Mouse (Mus musculus): ENCODE results near the gene Gm9857.

Gm9857 gene

DNA sequence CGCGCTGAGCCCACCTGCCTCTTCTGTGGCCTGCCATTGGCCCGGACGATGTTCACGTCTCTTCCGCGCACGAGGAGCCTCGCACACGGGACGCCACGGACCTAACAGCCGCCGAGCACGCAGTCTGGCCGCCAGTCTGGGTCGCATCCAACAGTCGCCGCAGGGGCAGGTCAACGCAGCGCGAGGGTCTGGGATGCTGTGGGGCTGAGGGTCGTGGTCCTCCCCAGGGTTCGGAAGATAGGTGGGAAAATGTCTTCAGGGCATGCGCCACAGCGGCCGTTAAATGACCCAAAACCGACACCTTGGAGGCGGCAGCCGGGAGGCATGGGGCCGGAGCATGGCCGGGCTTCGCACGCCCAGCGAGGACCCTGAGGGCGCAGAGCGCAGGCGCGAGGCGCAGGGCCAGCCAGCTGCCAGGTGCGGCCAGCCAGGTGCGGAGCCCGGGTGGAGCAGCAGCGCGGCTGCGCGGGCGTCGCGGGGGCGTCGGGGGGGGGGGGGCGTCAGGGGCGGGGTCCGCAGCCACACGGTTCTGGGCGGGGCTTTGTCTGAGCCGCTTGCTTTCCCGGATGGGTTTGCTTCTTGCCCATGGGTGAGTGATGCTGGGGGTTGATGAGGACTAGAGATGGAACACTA is at the start of gene Gm9857:
Gm9857 (minus strand) TSS at position 445 of the 633 bp plus-strand sequence.
- peak; percentile 34 for DNase-seq (ENCODE audit: extremely low spot score, low spot score)

GRCm38 (mm10) chr3:108987009-108987659 is 46.9 kb upstream of the Gm9857 start:
- DNase-seq (ENCODE audit: extremely low spot score, low spot score) = no peak

GRCm38 (mm10) chr3:108986534-108986933 is 46.3 kb upstream of the Gm9857 start:
- no peak for DNase-seq (ENCODE audit: extremely low spot score, low spot score)

DNA sequence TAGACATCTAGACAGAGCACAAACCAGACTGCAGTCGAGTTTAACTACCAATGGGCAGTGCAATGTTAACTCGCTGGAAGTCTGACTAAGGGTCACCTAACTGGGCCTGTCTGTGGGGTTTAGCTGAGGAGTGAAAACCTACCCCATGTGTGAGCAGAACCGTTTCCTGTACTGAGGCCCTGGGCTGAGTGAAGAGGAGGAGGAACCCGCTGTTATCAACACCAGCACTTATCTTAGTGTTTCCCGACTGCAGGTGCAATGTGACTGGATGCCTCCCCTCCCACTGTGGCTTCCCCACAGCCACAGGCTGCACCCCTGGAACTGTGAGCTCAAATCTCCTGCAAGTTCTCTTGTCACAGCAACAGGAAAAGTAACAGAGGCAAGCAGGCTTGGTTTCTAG is 43.7 kb upstream of the Gm9857 start:
- no peak for DNase-seq (ENCODE audit: extremely low spot score, low spot score)

DNA sequence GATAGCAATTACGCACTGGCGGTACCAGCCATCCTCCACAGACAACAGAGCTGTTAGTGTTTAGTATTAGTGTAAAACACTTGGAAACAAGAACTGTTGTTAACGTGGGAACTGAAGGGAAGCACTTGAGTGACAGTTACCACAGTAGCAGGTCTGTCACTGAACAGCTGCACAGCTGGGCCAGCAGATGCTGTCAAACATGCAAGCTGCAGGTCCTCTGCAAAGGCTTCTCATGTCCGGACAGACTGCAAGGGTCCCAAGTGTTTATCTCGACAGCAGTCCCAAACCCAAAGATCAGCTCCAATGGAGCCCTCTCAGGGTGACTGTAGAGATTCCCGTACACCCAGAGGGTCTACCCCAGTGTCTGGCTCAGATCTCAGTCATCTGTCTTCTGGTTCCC is 41.7 kb upstream of the Gm9857 start:
- no peak for DNase-seq (ENCODE audit: extremely low spot score, low spot score)

DNA sequence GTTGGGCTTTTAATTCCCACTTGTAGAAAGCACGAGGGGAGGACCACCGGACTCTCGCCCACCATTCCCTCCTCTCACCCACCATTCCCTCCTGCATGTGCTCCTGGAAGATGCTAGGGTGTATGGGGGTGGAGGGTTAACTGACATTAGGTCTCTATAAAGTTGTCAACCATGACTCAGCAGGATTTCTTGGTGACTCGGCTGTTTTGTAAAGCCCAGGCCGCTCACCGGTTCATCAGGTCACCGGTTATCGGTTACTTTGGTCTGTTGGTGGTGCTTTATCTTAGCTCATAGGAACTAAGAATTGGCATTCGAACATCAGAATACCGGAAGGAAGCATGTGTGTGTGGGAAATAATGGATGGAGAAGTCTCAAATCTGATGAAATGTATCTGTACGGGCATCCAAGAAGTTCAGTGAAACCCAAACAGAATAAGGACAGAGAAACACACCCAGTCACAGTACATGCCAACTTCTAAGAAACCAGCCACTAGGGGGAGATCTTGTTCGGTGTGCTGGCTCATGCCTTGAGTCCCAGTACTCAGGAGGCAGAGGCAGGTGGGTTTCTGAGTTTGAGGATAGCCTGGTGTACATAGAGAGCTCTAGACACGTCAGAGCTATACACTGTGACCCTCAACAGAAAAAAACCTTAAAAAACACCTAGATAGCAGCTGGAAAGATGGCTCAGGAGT is 37.2 kb upstream of the Gm9857 start:
- no peak for DNase-seq (ENCODE audit: extremely low spot score, low spot score)

DNA sequence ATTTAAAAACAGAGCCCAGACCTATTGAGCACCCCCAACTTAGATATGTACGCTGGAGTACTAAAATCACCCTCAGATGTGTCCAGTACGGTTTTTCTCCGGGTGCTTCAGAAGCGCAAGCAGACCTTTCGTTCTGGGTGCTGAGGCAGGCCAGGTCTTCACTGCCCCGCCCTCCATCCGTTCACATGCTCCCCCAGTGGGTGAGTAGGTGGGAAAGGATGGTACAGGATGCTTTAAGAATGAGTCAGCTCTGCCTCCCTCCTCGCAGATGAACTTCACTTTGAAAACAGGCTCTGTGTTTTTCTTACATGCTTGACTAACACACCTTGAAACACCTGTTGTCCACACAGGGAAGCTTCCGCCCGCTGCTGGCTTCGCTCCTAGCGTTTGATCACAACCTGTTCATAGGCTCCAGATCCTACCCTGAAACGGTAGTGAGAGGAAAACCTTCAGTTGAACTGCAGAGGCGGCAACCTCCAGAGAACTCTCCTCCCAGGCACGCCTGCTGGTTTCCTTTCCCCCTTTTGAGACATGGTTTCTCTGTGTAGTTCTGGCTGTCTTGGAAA is 34.8 kb upstream of the Gm9857 start:
- no peak for DNase-seq (ENCODE audit: extremely low spot score, low spot score)

- no peak for DNase-seq (ENCODE audit: extremely low spot score, low spot score)
These were observed 33.9 kb upstream of the Gm9857 start for GRCm38 (mm10) chr3:108973980-108974660.

GRCm38 (mm10) chr3:108966051-108966450 is 25.8 kb upstream of the Gm9857 start:
- no peak for DNase-seq (ENCODE audit: extremely low spot score, low spot score)

GRCm38 (mm10) chr3:108964361-108965044 is 24.3 kb upstream of the Gm9857 start:
- no peak for DNase-seq (ENCODE audit: extremely low spot score, low spot score)

GRCm38 (mm10) chr3:108963776-108964175 is 23.5 kb upstream of the Gm9857 start:
- no peak for DNase-seq (ENCODE audit: extremely low spot score, low spot score)

- no peak for DNase-seq (ENCODE audit: extremely low spot score, low spot score)
These were observed 23.0 kb upstream of the Gm9857 start for GRCm38 (mm10) chr3:108963278-108963677.

DNA sequence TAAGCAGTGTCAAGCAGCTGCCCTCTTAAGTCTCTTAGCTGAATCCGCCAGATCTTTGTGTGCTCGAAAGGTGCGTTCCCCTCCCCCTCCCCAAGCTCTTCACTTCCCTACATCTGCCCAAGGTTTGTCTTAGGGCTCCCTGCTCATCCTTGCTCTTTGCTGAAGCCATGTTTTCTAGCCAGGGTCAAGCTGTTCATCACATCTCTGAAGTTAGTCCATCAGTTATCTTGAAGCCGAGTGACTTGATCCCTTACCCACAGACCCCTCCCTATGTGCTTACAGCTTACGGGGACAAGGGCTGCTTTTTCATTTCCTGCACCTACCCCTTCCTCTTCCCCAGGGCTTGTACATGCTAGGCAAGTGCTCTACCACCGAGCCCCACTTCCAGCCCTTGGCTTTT is 21.4 kb upstream of the Gm9857 start:
- DNase-seq (ENCODE audit: extremely low spot score, low spot score) = no peak

GRCm38 (mm10) chr3:108961226-108961625 is 21.0 kb upstream of the Gm9857 start:
- DNase-seq (ENCODE audit: extremely low spot score, low spot score) = peak; percentile 33

DNA sequence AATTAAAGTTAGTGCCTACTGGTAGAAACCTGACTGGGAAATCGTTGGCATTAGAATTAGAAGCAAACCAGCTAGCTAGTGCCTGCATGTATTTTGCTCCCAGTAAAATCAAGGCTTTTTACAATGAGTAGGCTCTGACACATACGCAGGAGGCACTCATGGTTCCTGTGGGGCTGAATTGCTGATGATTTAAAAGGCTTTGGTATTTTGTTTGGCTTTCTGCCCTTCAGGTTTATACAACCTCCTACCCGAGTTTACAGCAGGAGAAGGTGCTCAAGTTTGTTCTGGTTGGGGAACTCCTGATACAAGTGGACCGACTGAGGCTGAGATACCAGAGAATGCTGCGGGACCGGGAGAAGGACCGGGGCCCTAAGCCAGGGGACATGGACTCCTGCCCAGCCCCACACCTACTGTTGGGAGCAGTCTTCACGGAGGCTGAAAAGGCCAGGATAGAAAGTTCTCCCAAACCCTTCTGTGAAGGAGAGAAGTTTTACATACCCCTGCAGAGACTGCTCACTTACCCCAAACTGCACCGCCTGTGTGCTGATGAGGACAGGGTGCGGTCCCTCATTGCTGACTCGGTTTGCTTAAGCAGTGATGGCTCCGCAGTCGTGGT is 19.5 kb upstream of the Gm9857 start:
- no peak for DNase-seq (ENCODE audit: extremely low spot score, low spot score)

- DNase-seq (ENCODE audit: extremely low spot score, low spot score) = no peak
These were observed 17.7 kb upstream of the Gm9857 start for GRCm38 (mm10) chr3:108957976-108958375.

DNA sequence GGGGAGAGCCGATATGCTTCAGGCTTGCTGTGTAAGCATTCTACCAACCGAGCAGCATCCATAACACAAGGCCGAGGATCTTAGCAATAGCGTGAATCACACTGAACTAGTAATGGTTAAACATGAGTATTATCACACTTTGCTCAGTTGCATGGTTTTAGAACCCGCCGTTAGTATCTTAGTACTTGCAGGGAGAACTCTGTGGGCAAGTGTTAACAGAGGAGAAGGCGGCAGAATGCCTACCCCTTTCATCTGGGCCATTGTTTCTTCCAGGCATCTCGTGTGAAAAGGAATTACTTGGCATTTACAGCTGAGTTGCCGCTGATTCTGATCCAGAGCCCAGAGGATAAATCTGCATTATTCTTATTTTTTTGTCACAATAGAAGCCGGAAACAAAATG is 751 bp upstream of the Gm9857 start:
- DNase-seq (ENCODE audit: extremely low spot score, low spot score) = no peak

- no peak for DNase-seq (ENCODE audit: extremely low spot score, low spot score)
These were observed 672 bp downstream of the Gm9857 start, which contains the start of gene Henmt1 for GRCm38 (mm10) chr3:108939573-108939972. Gene Henmt1, plus strand, starts transcription at chr3:108939873.

DNA sequence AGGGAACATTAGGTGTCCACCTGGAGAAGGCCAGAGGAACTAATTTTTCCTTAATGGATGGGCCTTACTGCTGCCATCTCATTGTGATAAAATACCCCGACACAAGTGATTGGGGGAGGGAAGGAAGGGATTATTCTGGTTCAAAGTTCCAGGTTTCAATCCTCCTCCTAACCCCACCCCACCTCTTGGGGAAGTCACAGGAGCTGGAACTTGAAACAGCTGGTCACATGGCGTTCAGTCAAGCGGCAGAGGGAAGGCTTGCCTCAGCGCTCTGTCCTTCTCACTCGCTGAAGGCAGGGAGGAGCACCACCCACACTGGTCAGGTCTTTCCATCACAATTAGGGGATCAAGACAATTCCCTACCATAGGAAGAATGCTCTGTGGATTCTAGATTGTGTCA is 1.6 kb downstream of the Gm9857 start:
- DNase-seq (ENCODE audit: extremely low spot score, low spot score) = no peak

DNA sequence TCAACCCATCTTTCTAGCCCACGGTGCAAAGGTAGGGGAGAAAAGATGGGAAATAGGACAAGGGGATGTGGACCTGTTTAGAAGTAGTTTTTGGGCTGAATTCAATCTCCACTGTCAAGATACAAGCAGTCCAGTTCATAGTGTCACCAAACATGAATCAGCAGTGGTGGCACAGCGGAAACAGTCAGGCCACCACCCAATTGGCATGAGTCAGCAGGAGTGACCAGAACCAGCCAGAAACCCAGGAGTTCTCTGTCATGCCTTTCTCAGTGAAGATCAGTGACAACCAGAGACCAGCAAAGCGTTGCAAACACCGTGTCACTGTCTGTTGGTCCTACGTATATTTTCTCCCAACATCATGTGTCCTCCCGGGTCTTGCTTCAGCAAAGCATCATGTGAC is 6.7 kb downstream of the Gm9857 start:
- DNase-seq (ENCODE audit: extremely low spot score, low spot score) = no peak

DNA sequence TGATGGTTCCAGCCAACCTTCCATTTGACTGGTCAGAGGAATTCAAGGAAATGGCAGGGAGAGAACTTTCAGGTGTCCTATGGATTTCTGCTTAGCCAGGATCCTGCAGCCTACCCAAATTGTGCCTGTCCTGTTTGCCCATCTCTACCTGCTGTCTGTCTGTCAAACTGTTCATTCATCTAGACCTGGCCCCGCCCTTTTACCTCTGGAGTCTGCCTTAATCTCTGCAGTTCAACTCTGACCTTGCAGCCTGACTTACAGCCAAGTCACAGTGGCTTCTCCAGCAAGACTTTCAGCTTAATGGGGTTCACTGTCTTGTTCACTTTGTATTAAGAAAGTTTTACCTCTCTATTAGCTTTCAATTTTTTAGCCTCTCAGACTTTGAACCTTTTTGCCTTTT is 13.9 kb downstream of the Gm9857 start:
- DNase-seq (ENCODE audit: extremely low spot score, low spot score) = no peak

Data from neural tube, embryonic 10.5 days (tissue).